Mouse (Mus musculus): ENCODE results near the gene Serpinc1.

The Serpinc1 gene

DNA sequence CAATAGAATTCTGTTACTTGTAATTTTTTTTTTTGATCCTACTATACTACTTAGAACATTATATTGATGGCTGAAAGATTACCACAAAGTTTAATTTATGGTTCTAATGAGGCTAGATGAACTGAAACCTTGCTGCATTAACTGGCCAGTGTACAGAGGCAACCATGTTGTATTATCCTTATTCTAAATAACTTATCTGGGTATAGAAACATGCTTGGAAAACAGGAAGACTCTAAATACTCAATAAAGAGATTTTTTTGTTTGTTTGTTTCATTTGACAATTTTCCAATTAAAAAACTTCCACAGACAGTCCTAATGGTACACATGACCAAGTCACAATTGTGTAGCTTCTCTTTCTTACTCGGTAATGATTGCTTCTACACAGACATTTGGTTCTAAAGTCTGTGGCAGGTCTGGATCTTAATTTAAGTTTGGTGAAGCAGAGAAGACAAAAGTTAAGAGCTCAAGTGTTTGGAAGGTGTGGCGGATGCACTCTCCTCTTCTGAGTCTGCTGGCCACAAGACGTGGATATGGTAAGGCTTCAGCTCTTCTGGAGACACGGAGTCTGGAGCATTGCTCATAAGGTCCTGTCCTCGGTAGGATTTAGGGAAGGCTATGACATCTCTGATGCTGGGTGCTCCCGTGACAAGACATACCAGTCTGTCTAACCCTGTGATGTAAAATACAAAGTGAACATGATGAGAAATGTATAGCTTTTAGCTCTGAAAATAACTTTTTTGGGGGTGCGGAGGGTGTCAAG, 63.1 kb downstream of the Serpinc1 start:
- no peak for DNase-seq (ENCODE audit: inconsistent age in 2 of 2, low spot score in 1 of 2)

DNA sequence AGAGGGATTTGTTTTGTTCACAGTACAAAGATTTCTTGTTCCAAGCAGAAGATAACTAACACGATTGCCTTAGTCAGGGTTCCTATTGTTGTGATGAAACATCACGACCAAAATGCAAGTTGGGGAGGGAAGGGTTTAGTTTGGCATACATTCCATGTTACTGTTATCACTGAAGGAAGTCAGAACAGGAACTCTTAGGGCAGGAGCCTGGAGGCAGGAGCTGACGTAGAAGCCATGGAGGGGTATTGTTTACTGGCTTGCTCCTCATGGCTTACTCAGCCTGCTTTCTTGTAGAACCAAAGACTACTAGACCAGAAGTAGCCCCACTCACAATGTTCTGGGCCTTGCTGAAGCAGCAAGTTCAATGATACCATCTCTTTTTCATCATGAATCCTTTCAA, 68.6 kb downstream of the Serpinc1 start:
- DNase-seq (ENCODE audit: inconsistent age in 2 of 2, low spot score in 1 of 2): no peak
